Mouse (Mus musculus): Measurements from ENCODE around the gene Ptgr2. TPM values are rescaled to one million over a fixed set of nuclear protein-coding genes. Genes with fewer than 3 reads are reported as not detected.
A peak's percentile ranks its signal among the peaks of the same experiment; 100 is the strongest.

Gene Ptgr2
- polyA plus RNA-seq, 1 experiment from 2014 or later = 43.3 TPM

DNA sequence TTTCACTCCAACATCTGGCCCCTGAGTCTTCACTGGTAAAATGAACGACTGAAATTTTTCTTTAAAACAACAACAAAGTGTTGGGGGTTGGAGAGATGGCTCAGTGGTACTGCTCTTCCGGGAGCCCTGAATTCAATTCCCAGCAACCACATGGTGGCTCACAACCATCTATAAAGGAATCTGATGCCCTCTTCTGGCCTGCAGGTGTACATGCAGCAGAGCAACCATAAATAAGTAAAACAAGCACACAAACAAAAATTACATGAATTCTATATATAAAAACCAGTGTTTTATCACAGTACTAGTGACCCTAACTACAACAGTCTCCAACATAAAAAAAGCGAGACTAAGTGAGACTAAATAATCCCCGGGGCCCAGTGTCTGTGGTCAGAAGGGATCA is 8.2 kb upstream of the Ptgr2 start:
- 95% methylated on average over 4 of the region's 4 CpGs for WGBS (ENCODE audit: missing documents)
- peak overlapping the region; percentile 94 for H3K27ac ChIP-seq
- H3K79me2 ChIP-seq (ENCODE audit: inconsistent target) = no peaks in the 10 kb centered on the region
- H3K4me3 ChIP-seq (ENCODE audit: inconsistent target) = no peak overlapping the region
- H3K36me3 ChIP-seq (ENCODE audit: inconsistent target) = no peaks in the 10 kb centered on the region

DNA sequence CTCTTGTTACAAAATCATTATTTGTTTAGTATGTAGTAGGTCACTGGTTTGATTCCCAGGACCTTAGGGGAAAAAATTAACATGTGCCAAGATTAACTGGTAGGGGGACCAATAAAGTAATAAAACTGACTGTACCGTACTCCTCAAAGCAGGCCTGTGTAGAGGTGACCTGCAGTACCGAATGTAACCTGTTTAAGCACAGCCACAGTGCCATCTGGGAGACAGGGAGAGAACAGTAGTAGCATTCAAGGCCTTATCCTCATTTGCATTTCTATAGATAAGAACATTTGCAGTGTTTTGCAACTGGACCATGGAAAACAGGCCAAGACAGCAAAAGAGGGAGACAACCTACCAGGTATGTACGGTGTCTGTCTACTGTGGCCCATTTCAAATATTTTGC is 7.2 kb upstream of the Ptgr2 start:
- H3K36me3 ChIP-seq (ENCODE audit: inconsistent target) = no peaks in the 10 kb centered on the region
- H3K4me3 ChIP-seq (ENCODE audit: inconsistent target) = no peak overlapping the region
- WGBS (ENCODE audit: missing documents) = 97% methylated on average over 3 of the region's 3 CpGs
- no peaks in the 10 kb centered on the region for H3K79me2 ChIP-seq (ENCODE audit: inconsistent target)
- H3K27ac ChIP-seq = no peak overlapping the region

DNA sequence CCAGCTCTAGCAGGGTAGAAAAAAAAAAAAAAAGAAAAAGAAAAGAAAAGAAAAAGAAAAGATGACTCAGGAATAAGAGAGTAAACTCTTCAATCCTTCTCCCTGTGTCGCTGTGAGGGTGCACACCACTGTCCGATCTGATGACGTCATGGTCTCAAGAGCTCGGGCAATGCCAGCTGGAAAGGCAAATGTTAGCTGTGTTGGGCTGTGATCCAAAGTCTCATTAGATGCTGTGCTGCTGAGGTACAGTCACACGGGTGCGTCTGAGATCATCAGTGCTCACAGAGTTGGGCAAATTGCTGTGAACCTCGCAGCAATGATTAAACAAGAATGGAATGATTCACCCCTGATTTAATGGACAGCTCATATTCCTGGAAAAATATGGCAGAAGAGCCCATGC is 6.1 kb upstream of the Ptgr2 start:
- no peaks in the 10 kb centered on the region for H3K36me3 ChIP-seq (ENCODE audit: inconsistent target)
- no peak overlapping the region for H3K27ac ChIP-seq
- H3K79me2 ChIP-seq (ENCODE audit: inconsistent target) = no peaks in the 10 kb centered on the region
- H3K4me3 ChIP-seq (ENCODE audit: inconsistent target) = no peak overlapping the region
- WGBS (ENCODE audit: missing documents) = 94% methylated on average over 7 of the region's 7 CpGs

DNA sequence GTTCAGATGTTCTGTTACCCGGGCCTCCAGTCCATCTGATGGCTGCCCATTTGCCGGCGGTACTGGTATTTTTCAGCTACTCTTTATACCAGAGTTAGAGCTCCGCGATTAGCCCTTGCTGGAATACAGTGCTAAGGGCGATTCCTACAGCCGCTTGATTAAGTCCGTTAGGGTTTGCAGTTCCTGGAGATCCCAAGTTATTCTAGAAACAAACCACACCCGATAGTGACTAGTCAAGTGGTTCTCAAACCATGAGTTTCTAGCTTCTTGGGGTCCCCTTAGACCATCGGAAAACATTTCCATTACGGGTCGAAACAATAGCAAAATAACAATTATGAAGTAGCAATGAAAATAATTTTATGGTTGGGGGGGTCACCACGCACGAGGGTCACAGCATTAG is 641 bp upstream of the Ptgr2 start:
- Histone ChIP-seq H3K36me3 (ENCODE audit: inconsistent target) (no peaks in the 10 kb centered on the region), H3K4me3 (ENCODE audit: inconsistent target) (peak overlapping the region; percentile 84), H3K27ac (peak overlapping the region; percentile 91), H3K79me2 (ENCODE audit: inconsistent target) (peaks cover 38% of the 10 kb centered on the region)
- WGBS (ENCODE audit: missing documents) = 84% methylated on average over 14 of the region's 14 CpGs

DNA sequence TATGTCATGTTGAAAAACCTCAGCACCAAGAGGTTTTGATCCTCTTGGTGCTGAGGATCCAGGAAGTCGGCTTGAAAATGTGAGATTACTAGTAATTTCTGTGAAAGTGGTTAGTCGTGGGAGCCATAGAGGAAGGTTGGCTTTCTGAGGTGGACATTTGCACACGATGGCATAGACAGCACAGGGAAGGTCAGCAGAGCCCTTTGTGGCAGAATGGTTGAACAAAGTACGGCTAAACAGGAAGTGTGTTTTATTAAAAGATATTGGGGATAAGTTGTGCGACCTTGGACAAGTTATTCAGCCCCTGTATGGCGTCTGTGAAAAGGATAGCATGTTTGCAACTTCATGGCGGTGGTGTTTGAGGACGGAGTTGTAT is 549 bp downstream of the Ptgr2 start:
- peak overlapping the region; percentile 84 for H3K4me3 ChIP-seq (ENCODE audit: inconsistent target)
- peak overlapping the region; percentile 91 for H3K27ac ChIP-seq
- H3K36me3 ChIP-seq (ENCODE audit: inconsistent target) = no peaks in the 10 kb centered on the region
- whole genome bisulfite sequencing (ENCODE audit: missing documents) = 14% methylated on average over 8 of the region's 8 CpGs
- H3K79me2 ChIP-seq (ENCODE audit: inconsistent target) = peaks cover 47% of the 10 kb centered on the region

DNA sequence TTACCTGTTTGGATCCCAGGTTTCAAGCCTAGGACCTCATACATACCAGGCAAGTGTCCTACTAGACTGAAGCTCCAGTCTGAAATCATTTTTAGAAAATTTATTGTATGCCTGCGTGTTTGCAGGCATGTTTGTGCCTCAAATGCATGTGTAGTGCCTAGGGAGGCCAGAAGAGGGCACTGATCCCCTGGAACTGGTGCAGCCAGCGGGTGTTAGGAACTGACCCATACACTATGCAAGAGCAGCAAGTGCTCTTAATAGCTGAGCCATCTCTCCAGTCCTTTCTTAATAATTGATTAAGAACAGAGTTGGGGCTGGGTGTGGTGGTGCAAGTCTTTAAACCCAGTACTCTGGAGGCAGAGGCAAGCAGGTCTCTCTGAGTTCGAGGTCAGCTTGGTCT is 3.4 kb downstream of the Ptgr2 start:
- H3K4me3 ChIP-seq (ENCODE audit: inconsistent target) = no peak overlapping the region
- peaks cover 55% of the 10 kb centered on the region for H3K79me2 ChIP-seq (ENCODE audit: inconsistent target)
- H3K36me3 ChIP-seq (ENCODE audit: inconsistent target) = peaks cover 14% of the 10 kb centered on the region
- H3K27ac ChIP-seq = no peak overlapping the region
- WGBS (ENCODE audit: missing documents) = 72% methylated on average over 3 of the region's 3 CpGs

DNA sequence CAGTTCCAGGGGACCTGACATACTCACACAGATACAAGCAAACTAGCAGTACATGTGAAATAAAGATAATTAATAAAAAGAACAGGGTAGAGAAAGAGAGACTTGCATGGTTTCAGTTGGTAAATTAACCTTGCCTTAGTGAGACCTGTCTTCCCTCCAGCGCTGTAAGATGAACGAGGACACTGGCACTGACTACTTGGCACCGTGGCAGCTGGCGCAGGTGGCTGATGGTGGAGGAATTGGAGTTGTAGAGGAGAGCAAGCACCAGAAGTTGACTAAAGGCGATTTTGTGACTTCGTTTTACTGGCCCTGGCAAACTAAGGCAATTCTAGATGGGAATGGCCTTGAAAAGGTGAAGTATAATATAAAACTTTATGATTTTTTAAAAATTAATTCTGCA is 12.8 kb downstream of the Ptgr2 start:
- Histone ChIP-seq H3K36me3 (ENCODE audit: inconsistent target) (peaks cover 83% of the 10 kb centered on the region), H3K4me3 (ENCODE audit: inconsistent target) (no peak overlapping the region), H3K79me2 (ENCODE audit: inconsistent target) (no peaks in the 10 kb centered on the region), H3K27ac (no peak overlapping the region)
- WGBS (ENCODE audit: missing documents) = 97% methylated on average over 6 of the region's 6 CpGs

DNA sequence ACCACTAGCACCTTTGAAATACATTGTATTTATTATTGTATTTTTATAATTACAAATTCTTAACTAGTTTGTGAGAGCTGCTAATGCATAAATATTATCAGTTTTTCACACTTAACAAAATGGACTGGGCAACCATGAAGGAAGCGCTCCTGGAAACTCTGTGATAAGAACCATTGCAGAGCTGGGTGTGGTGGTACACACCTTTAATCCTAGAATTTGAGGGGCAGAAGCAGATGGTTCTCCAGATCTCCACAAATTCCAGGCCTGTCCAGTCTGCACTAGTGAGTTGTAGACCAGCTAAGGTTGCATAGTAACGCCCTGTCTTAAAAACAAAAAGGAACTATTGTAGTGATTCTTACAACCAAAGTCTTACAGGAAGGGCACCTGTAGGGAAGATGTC is 14.2 kb downstream of the Ptgr2 start:
- 87% methylated on average over 2 of the region's 2 CpGs for WGBS (ENCODE audit: missing documents)
- no peak overlapping the region for H3K27ac ChIP-seq
- H3K36me3 ChIP-seq (ENCODE audit: inconsistent target) = peaks cover 85% of the 10 kb centered on the region
- no peaks in the 10 kb centered on the region for H3K79me2 ChIP-seq (ENCODE audit: inconsistent target)
- H3K4me3 ChIP-seq (ENCODE audit: inconsistent target) = no peak overlapping the region

DNA sequence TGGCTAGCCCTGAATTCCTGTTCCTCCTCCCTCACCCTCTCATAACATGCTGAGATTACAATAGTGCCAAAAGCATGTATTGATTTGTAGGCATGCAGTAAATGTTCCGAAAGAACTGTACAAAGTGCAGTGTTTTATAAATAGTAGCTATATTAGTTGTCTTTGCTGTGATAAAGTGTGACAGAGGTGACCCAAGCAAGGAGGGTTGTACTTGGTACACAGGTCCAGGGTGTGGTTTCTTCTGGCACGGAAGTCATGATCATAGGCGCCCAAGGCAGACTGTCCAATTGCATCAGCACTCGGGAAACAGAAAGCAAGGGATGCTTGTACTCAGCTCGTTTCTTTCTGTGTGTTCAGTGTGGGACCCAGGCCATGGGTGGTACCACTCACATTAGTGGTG is 19.1 kb downstream of the Ptgr2 start:
- Histone ChIP-seq H3K36me3 (ENCODE audit: inconsistent target) (peaks cover 86% of the 10 kb centered on the region), H3K27ac (no peak overlapping the region), H3K4me3 (ENCODE audit: inconsistent target) (no peak overlapping the region), H3K79me2 (ENCODE audit: inconsistent target) (no peaks in the 10 kb centered on the region)
- 98% methylated on average over 5 of the region's 5 CpGs for WGBS (ENCODE audit: missing documents)

DNA sequence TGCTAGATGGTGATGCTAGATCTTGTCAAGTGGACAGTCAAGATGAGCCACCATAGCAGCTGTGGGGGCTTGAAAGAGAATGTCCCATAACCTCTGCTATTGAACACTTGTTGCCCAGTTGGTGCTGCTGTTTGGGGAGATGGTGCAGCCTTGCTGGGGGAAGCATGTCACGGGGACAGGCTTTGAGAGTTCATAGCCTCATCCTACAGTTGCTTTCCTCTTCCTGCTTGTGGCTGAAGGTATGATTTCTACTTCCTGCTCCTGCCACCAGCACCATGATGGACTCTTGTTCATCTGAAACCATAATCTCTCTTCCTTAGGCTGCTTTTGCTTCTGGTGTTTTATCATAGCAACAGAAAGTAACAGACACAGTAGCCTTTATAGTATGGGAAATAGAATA is 19.5 kb downstream of the Ptgr2 start:
- H3K36me3 ChIP-seq (ENCODE audit: inconsistent target) = peaks cover 83% of the 10 kb centered on the region

DNA sequence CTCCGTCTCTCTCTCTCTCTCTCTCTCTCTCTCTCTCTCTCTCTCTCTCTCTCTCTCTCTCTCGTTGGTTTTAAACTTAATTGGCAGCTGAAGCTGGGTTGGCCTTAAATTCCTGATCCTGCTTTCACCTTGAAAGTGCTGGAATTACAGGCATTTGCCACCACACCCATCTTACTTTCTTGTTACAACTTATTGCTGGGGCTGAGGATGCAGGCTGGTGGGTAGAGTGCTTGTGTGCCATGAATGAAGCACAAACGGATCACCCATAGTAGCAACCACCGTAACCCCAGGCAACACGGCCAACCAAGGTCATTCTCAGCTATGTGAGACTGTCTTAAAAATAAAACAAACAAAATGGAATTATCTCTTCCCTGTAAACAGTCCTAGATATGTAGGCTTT is 26.3 kb downstream of the Ptgr2 start:
- Histone ChIP-seq H3K27ac (no peak overlapping the region), H3K36me3 (ENCODE audit: inconsistent target) (peaks cover 40% of the 10 kb centered on the region)
- WGBS (ENCODE audit: missing documents) = 95% methylated on average over 3 of the region's 5 CpGs

More for the DNA sequence above, 19.5 kb downstream of the Ptgr2 start:
- Histone ChIP-seq H3K27ac (no peak overlapping the region), H3K79me2 (ENCODE audit: inconsistent target) (no peaks in the 10 kb centered on the region), H3K4me3 (ENCODE audit: inconsistent target) (no peak overlapping the region)
- WGBS (ENCODE audit: missing documents) = 73% methylated on average over 1 of the region's 1 CpGs

DNA sequence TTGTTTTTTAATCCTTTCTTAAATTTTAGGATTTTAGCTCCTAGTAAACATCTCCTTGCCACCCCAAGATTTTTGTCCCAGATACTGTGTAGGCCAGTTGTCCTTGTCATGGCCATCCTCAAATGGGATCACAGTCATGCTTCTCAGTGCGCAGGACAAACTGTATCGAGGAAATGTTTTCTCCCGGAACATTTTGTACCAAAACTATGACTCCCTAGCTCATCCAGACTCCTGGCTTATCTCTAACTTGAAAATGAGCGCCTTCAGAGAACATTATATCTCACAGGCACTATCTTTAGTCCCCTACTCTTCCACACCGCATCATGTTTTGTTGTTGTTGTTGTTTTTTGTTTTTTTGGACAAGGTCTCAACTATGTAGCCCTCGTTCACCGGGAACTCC is 31.0 kb downstream of the Ptgr2 start:
- WGBS (ENCODE audit: missing documents) = 62% methylated on average over 7 of the region's 7 CpGs
- H3K36me3 ChIP-seq (ENCODE audit: inconsistent target) = peaks cover 11% of the 10 kb centered on the region; the same call in 1 of the 2 replicates
- H3K27ac ChIP-seq = no peak overlapping the region
- peak overlapping the region; percentile 72 for H3K4me3 ChIP-seq (ENCODE audit: inconsistent target)
- H3K79me2 ChIP-seq (ENCODE audit: inconsistent target) = peaks cover 41% of the 10 kb centered on the region

More for the DNA sequence above, 26.3 kb downstream of the Ptgr2 start:
- H3K79me2 ChIP-seq (ENCODE audit: inconsistent target) = no peaks in the 10 kb centered on the region
- no peak overlapping the region for H3K4me3 ChIP-seq (ENCODE audit: inconsistent target)

DNA sequence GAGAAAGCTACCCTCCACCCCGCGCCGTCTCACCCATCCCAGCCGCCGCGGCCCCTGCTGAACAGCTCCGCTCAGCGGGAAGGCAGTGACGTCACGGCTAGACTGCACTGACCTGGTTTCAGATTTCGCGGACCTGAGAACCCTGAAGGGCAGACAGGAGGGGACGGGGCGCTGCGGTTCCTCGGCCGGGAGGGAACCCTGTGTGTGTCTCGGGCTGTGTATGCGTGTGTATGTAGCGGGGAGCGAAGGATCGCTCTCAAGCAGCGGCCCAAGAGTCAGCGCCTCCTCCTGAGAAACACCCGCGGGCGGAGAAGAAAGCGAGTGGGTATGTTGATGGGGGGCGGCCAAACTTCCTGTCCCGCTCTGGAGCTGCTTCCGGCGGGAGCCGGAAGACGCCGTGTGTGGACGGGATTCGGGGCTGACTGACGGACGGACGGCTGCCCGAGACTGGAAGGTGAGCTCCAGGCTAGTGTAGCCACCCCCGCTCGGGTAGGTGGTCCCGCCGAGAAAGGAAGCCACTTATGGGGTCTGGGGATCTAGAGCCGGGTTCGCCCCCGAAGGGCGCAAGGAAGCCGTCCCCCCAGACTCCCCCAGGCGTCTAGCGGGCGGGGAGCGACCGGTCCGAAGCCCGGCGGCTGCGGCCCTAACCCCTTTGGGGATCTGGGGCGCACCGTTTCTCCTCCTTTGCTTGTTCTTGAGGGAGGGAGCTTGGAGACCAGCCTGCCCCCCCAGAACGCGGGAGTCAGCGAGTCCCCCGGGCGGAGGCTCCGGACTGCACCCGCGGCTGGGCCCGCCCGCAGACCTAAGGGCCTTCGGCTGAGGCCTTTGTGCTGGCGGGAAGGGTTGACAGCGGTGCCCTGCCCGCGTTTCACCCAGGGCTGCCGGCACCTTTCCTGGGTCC is 31.9 kb downstream of the Ptgr2 start, which contains the start of gene Zfp410:
TSS of gene Zfp410 (plus strand) at position 132 of the 901 bp plus-strand sequence.
- WGBS (ENCODE audit: missing documents) = 1% methylated on average over 66 of the region's 77 CpGs
- peaks cover 51% of the 10 kb centered on the region for H3K79me2 ChIP-seq (ENCODE audit: inconsistent target)
- H3K27ac ChIP-seq = peak within 1 kb of the TSS; percentile 57
- peak within 1 kb of the TSS; percentile 72 for H3K4me3 ChIP-seq (ENCODE audit: inconsistent target)
- H3K36me3 ChIP-seq (ENCODE audit: inconsistent target) = peaks cover 11% of the 10 kb centered on the region; the same call in 1 of the 2 replicates

DNA sequence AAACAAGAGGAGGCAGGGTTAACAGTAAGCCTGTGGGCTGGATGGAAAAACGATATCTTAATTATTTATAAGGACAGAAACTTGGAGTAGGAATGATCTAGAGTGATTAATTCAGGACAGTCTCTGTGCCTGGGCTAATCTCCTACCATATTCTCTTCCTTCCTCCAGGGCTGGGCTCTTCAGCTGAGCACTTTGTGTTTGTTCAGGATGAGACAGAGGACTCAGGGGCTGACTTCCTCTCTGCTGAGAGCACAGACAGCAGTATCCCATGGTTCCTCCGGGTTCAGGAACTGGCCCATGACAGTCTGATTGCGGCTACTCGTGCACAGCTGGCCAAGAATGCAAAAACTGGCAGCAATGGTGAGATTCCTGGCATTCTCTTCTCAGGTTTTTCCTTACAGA is 42.1 kb downstream of the Ptgr2 start:
- Histone ChIP-seq H3K27ac (no peak overlapping the region), H3K36me3 (ENCODE audit: inconsistent target) (peaks cover 61% of the 10 kb centered on the region), H3K79me2 (ENCODE audit: inconsistent target) (peaks cover 39% of the 10 kb centered on the region), H3K4me3 (ENCODE audit: inconsistent target) (no peak overlapping the region)
- 90% methylated on average over 4 of the region's 4 CpGs for WGBS (ENCODE audit: missing documents)

DNA sequence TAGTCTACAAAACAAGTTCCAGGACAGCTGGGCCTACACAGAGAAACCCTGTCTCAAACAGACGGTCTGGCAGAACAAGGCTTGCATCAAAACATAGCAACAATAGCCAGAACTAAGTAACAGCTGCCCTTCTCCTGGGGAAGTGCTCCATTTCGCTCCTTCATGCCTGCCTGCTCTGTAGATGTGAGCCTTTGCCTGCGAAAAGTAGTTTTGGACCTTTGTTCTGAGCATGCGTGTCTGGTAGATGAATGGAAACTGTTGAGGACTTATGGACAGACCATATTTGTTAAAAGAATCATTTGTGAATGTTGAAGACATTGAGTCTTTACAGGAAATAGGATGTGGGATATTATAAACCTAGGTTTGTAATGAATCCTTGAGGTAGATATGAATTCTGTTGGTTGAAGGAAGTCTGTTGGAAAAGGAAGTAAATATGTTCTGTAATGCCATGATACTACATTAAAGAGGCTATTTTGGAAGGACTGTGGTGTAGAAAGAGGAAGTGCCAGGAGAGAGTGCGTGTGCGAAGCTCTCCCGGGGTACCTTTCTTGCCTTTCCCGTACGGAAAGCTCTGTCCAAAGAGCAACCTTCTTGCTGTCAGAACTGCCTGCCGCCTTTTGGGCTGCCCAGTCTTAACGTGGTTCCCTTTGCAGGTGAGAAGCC is 52.1 kb downstream of the Ptgr2 start:
- WGBS (ENCODE audit: missing documents) = 15% methylated on average over 11 of the region's 11 CpGs
- Histone ChIP-seq H3K4me3 (ENCODE audit: inconsistent target) (no peak overlapping the region), H3K27ac (peak overlapping the region; percentile 27), H3K36me3 (ENCODE audit: inconsistent target) (peaks cover 51% of the 10 kb centered on the region), H3K79me2 (ENCODE audit: inconsistent target) (no peaks in the 10 kb centered on the region)

Data from macrophage (primary cell).